ENCODE assay signal across 12 mouse cellular contexts in the genomic region with DNA sequence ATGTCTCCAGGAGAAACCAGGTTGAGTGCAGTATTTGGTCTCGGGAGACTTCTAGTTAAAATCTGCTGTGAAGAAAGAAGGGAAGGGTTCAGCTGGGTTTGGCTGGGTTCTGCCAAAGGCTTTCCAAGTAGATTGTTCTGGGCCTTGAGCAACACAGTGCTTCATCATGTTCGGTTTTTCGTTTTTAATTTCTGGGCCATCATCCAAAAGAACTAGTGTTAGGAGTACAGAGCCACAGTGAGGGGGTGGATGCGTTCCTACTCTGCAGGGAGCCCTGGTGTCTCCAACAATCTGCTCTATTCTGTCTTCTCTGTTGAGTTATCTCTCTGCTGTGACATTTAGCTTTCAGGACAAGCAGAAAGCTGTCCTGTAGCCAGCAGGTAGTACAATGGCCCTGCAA. TPM values are rescaled to one million over a fixed set of nuclear protein-coding genes. Genes with fewer than 3 reads are reported as not detected.
DNase-seq lines count a peak whose midpoint lies in the region; ATAC-seq and TF ChIP-seq lines count a peak whose summit lies in the region.
"Had no signal": no experiment of that assay in that cellular context is flagged by ENCODE, and none has a peak within 500 bp of the region (broad histone marks: within the 10 kb centered on the region; RNA-seq: fewer than 3 reads in every experiment).

No protein-coding gene starts in this region.

- 88% methylated on average over 4 of the region's 4 CpGs for WGBS in midbrain, postnatal 0 days
- 89% methylated on average over 4 of the region's 4 CpGs for WGBS in midbrain, embryonic 16.5 days
- WGBS in kidney, embryonic 15.5 days: 86% methylated on average over 4 of the region's 4 CpGs

- H3K4me1 ChIP-seq in midbrain, postnatal 0 days (ENCODE audit: insufficient read depth, low read length): no peaks in the 10 kb centered on the region
- peaks cover 12% of the 10 kb centered on the region for H3K4me1 ChIP-seq in midbrain, embryonic 16.5 days (ENCODE audit: control insufficient read depth, insufficient read depth, low read length)
- peaks cover 11% of the 10 kb centered on the region for H3K4me1 ChIP-seq in kidney, embryonic 15.5 days

- H3K9ac ChIP-seq in midbrain, postnatal 0 days (replicated peaks; ENCODE audit: low read length, poor library complexity, severe bottlenecking): no peak overlapping the region
- H3K9ac ChIP-seq in midbrain, embryonic 16.5 days (ENCODE audit: low read depth, low read length): no peak overlapping the region
- no peak overlapping the region for H3K9ac ChIP-seq in kidney, embryonic 15.5 days
- H3K9ac ChIP-seq: embryonic facial prominence, embryonic 15.5 days had no signal

- H3K4me2 ChIP-seq in midbrain, postnatal 0 days (ENCODE audit: low read depth, low read length, poor library complexity, severe bottlenecking): no peak overlapping the region
- H3K4me2 ChIP-seq in midbrain, embryonic 16.5 days (ENCODE audit: low read length): no peak overlapping the region
- no peak overlapping the region for H3K4me2 ChIP-seq in kidney, embryonic 15.5 days
- H3K4me2 ChIP-seq: embryonic facial prominence, embryonic 15.5 days had no signal

- ATAC-seq in midbrain, postnatal 0 days (ENCODE audit: low FRiP score): no peak
- ATAC-seq in midbrain, embryonic 16.5 days: no peak
- ATAC-seq in kidney, embryonic 15.5 days (replicated peaks; ENCODE audit: low FRiP score): no peak
- ATAC-seq: Patski had no signal

- H3K4me3 ChIP-seq in midbrain, postnatal 0 days (ENCODE audit: low read depth, low read length): no peak overlapping the region
- H3K4me3 ChIP-seq in midbrain, embryonic 16.5 days (ENCODE audit: low read depth, low read length): no peak overlapping the region
- no peak overlapping the region for H3K4me3 ChIP-seq in kidney, embryonic 15.5 days (replicated peaks)
- H3K4me3 ChIP-seq: embryonic facial prominence, embryonic 15.5 days; megakaryocyte, embryonic 14.5 days had no signal

- peaks cover 33% of the 10 kb centered on the region for H3K36me3 ChIP-seq in midbrain, postnatal 0 days (ENCODE audit: insufficient read depth, low read length)
- H3K36me3 ChIP-seq in midbrain, embryonic 16.5 days (ENCODE audit: control insufficient read depth, insufficient read depth, low read length): peaks cover 26% of the 10 kb centered on the region
- peaks cover 66% of the 10 kb centered on the region for H3K36me3 ChIP-seq in kidney, embryonic 15.5 days

- intact Hi-C loops in heart, postnatal 36 days (cut with DNase I): loop anchor here (5.0 to 10.0 kb wide), 2 partner anchors 51 to 254 kb away; a partner anchor contains a TSS

- DNase-seq in midbrain, postnatal 0 days (ENCODE audit: low spot score): peak; percentile 27
- DNase-seq in cerebellum, adult 8-10 months: peak; percentile 51
- peak; percentile 17 to 24 for DNase-seq in heart, postnatal 36 days
- peak; percentile 36 to 65 for DNase-seq in right cerebral cortex, postnatal 10 days (ENCODE audit: low spot score in 2 of 2)
- no peak for DNase-seq in kidney, adult 18-20 months
- DNase-seq in thymus, postnatal 36 days: no peak
- DNase-seq: kidney, postnatal 4 days had no signal

- H3K27ac ChIP-seq in midbrain, postnatal 0 days (ENCODE audit: low read depth, low read length): no peak overlapping the region
- no peak overlapping the region for H3K27ac ChIP-seq in midbrain, embryonic 16.5 days (ENCODE audit: low read length)
- H3K27ac ChIP-seq in kidney, embryonic 15.5 days: no peak overlapping the region
- H3K27ac ChIP-seq: embryonic facial prominence, embryonic 15.5 days had no signal

- H3K9me3 ChIP-seq in midbrain, postnatal 0 days (ENCODE audit: low read length): no peaks in the 10 kb centered on the region
- H3K9me3 ChIP-seq in midbrain, embryonic 16.5 days (replicated peaks; ENCODE audit: control insufficient read depth, low read length, poor library complexity, severe bottlenecking): no peaks in the 10 kb centered on the region
- H3K9me3 ChIP-seq in kidney, embryonic 15.5 days (replicated peaks): no peaks in the 10 kb centered on the region
- H3K9me3 ChIP-seq: embryonic facial prominence, embryonic 15.5 days; megakaryocyte, embryonic 14.5 days had no signal

- no peak for TF ChIP-seq CTCF in midbrain, postnatal 0 days (IDR thresholded peaks at IDR 0.05)

- no peaks in the 10 kb centered on the region for H3K27me3 ChIP-seq in midbrain, postnatal 0 days (ENCODE audit: insufficient read depth, low read length)
- no peaks in the 10 kb centered on the region for H3K27me3 ChIP-seq in midbrain, embryonic 16.5 days (ENCODE audit: control insufficient read depth, insufficient read depth, low read depth, low read length)
- H3K27me3 ChIP-seq in kidney, embryonic 15.5 days: no peaks in the 10 kb centered on the region
- H3K27me3 ChIP-seq: embryonic facial prominence, embryonic 15.5 days; megakaryocyte, embryonic 14.5 days; Patski had no signal

RNA-seq across cellular contexts. Expression of a gene that starts 4.0 kb away (rescaled TPM):
- 25.9 and 26.4 TPM in 2 replicates for total RNA-seq in midbrain, postnatal 0 days (2014; rRNA removed)
- polyA plus RNA-seq in midbrain, postnatal 0 days (2015; fragmentation: Nextera tagmentation; extraction: Ambion mirVana): 40.0 and 40.7 TPM in 2 replicates
- polyA plus RNA-seq in midbrain, embryonic 16.5 days (2015; fragmentation: Nextera tagmentation; extraction: Ambion mirVana): 65.7 and 73.0 TPM in 2 replicates
- total RNA-seq in heart, postnatal 36 days (2021): 10 to 100 TPM; 21.6 to 28.0 TPM
- 55.7 and 57.7 TPM in 2 replicates for polyA plus RNA-seq in kidney, embryonic 15.5 days (2015; fragmentation: Nextera tagmentation; extraction: Ambion mirVana)

RNA-seq across cellular contexts. Expression of a gene that starts 30.3 kb away (rescaled TPM):
- total RNA-seq in midbrain, postnatal 0 days (2014; rRNA removed): 15.6 and 16.8 TPM in 2 replicates
- 10.6 and 11.0 TPM in 2 replicates for polyA plus RNA-seq in midbrain, postnatal 0 days (2015; fragmentation: Nextera tagmentation; extraction: Ambion mirVana)
- polyA plus RNA-seq in midbrain, embryonic 16.5 days (2015; fragmentation: Nextera tagmentation; extraction: Ambion mirVana): 9.8 and 11.5 TPM in 2 replicates
- 1 to 10 TPM; 3.8 to 4.5 TPM for total RNA-seq in heart, postnatal 36 days (2021)
- polyA plus RNA-seq in kidney, embryonic 15.5 days (2015; fragmentation: Nextera tagmentation; extraction: Ambion mirVana): 12.3 and 12.4 TPM in 2 replicates

Comparison
In these comparisons a context has a peak if more than half of its experiments do, and no peak if none do; other contexts are left out.
1. DNase-seq: peak in midbrain, postnatal 0 days (single experiment), cerebellum, adult 8-10 months (single experiment), heart, postnatal 36 days (2 of 2) and right cerebral cortex, postnatal 10 days (2 of 2); none in kidney, adult 18-20 months (single experiment) and thymus, postnatal 36 days (0 of 2).